In the genomic region with DNA sequence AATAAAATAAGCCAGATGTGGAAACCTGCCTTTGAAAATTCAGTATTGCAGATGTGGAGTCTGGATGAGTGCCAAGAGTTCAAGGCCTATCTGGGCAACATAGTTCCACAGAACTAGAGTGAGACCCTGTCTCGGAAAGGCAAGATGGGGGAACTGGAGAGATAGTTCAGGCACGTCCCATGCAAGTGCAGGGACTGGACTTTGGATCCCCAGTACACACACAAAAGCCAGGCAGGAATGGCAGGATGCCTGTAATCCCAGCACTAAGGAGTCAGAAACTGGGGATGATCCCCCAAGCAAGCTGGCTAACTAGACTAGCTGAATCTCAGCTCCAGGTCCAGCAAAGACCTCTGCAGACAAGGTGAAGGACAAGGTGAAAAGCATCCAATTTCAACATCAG, we compare ENCODE assay signal across 19 mouse cellular contexts. TPM values are rescaled to one million over a fixed set of nuclear protein-coding genes. Genes with fewer than 3 reads are reported as not detected.
A peak's percentile ranks its signal among the peaks of the same experiment; 100 is the strongest.
DNase-seq lines count a peak whose midpoint lies in the region; TF ChIP-seq lines count a peak whose summit lies in the region.
"Had no signal": no experiment of that assay in that cellular context is flagged by ENCODE, and none has a peak within 500 bp of the region (broad histone marks: within the 10 kb centered on the region; RNA-seq: fewer than 3 reads in every experiment).

No protein-coding gene starts in this region.

- H3K9ac ChIP-seq in liver, adult 2 months (ENCODE audit: low read depth, low read length) = no peak overlapping the region
- H3K9ac ChIP-seq: embryonic facial prominence, embryonic 12.5 days; forebrain, embryonic 13.5 days; forebrain, embryonic 15.5 days; forebrain, postnatal 0 days had no signal

- H3K4me3 ChIP-seq in liver, adult 2 months (ENCODE audit: insufficient read depth, low read depth, low read length) = no peak overlapping the region
- H3K4me3 ChIP-seq: embryonic facial prominence, embryonic 10.5 days; embryonic facial prominence, embryonic 12.5 days; forebrain, embryonic 13.5 days; forebrain, embryonic 15.5 days had no signal

- no peaks in the 10 kb centered on the region for H3K36me3 ChIP-seq in liver, adult 2 months (ENCODE audit: control insufficient read depth, insufficient read depth, low read length)
- H3K36me3 ChIP-seq: embryonic facial prominence, embryonic 10.5 days; embryonic facial prominence, embryonic 12.5 days; forebrain, embryonic 15.5 days; G1E had no signal

- no peak for TF ChIP-seq CTCF in liver, adult 2 months (IDR thresholded peaks at IDR 0.05; ENCODE audit: low read depth, low read length)

- no peak overlapping the region for H3K27ac ChIP-seq in liver, adult 2 months (replicated peaks; ENCODE audit: insufficient read depth, low read depth, low read length)
- H3K27ac ChIP-seq: embryonic facial prominence, embryonic 10.5 days; embryonic facial prominence, embryonic 12.5 days; forebrain, embryonic 13.5 days; forebrain, embryonic 15.5 days had no signal

- 35% methylated on average over 2 of the region's 2 CpGs for WGBS in liver, adult 2 months

- DNase-seq in adrenal gland, adult 2 months = peak; percentile 18
- no peak for DNase-seq in adrenal gland, postnatal 25 days
- DNase-seq in liver, adult 2 months (ENCODE audit: extremely low read depth, low read depth, low spot score) = peak; percentile 53
- DNase-seq in liver = no peak
- peak; percentile 39 for DNase-seq in testis, postnatal 10 days (ENCODE audit: low spot score)
- no peak for DNase-seq in testis, postnatal 14 days (ENCODE audit: low spot score)
- DNase-seq: adrenal gland, postnatal 10 days; B cell, adult 2 months; cerebellum, adult 11-12 months; cerebellum, adult 2 months; cerebellum, adult 9-10 months; cerebellum, postnatal 25 days had no signal

- TF ChIP-seq POLR2A in liver, adult 2 months (IDR thresholded peaks at IDR 0.05; ENCODE audit: extremely low read depth, insufficient read depth, low read length) = no peak

- H3K4me1 ChIP-seq in liver, adult 2 months (ENCODE audit: control insufficient read depth, insufficient read depth, low read length) = peaks cover 6% of the 10 kb centered on the region
- H3K4me1 ChIP-seq: embryonic facial prominence, embryonic 10.5 days; forebrain, embryonic 13.5 days had no signal

- no peaks in the 10 kb centered on the region for H3K79me2 ChIP-seq in liver, adult 2 months (ENCODE audit: control insufficient read depth, insufficient read depth, low read length)

- H3K27me3 ChIP-seq in liver, adult 2 months (ENCODE audit: control insufficient read depth, insufficient read depth, low read length) = no peaks in the 10 kb centered on the region
- H3K27me3 ChIP-seq: embryonic facial prominence, embryonic 12.5 days; forebrain, embryonic 13.5 days; forebrain, embryonic 15.5 days; Patski had no signal

RNA-seq across cellular contexts. Expression of gene Tspan9, which starts 12.5 kb away (rescaled TPM):
- 10 to 100 TPM; 47.8 to 66.5 TPM for total RNA-seq in adrenal gland, adult 2 months (2021)
- polyA plus RNA-seq in adrenal gland, adult 2 months (2012; rRNA removed) = 38.7 and 44.7 TPM in 2 replicates
- 44.1 and 46.6 TPM in 2 replicates for total RNA-seq in adrenal gland, postnatal 25 days (2021)
- total RNA-seq in liver, adult 2 months (2014; rRNA removed) = 23.2 and 35.8 TPM in 2 replicates
- 39.1 and 40.0 TPM in 2 replicates for polyA plus RNA-seq in liver, adult 2 months (2012; rRNA removed)
- polyA plus RNA-seq: G1E had no signal

Comparison
In these comparisons a context has a peak if more than half of its experiments do, and no peak if none do; other contexts are left out.
1. DNase-seq: peak in adrenal gland, adult 2 months (single experiment), liver, adult 2 months (single experiment) and testis, postnatal 10 days (single experiment); none in adrenal gland, postnatal 25 days (single experiment), liver (single experiment) and testis, postnatal 14 days (single experiment).